Mouse (Mus musculus) spleen, postnatal 36 days (tissue): ENCODE results near the gene Arf4.

Experiments
- DNase-seq, 2 experiments: peaks; one replicate each; pipeline ENCODE4 v3.0.0; 2022; ENCODE audit warnings: low spot score in 2 of 2, mixed read lengths in 1 of 2

Arf4 gene

DNA sequence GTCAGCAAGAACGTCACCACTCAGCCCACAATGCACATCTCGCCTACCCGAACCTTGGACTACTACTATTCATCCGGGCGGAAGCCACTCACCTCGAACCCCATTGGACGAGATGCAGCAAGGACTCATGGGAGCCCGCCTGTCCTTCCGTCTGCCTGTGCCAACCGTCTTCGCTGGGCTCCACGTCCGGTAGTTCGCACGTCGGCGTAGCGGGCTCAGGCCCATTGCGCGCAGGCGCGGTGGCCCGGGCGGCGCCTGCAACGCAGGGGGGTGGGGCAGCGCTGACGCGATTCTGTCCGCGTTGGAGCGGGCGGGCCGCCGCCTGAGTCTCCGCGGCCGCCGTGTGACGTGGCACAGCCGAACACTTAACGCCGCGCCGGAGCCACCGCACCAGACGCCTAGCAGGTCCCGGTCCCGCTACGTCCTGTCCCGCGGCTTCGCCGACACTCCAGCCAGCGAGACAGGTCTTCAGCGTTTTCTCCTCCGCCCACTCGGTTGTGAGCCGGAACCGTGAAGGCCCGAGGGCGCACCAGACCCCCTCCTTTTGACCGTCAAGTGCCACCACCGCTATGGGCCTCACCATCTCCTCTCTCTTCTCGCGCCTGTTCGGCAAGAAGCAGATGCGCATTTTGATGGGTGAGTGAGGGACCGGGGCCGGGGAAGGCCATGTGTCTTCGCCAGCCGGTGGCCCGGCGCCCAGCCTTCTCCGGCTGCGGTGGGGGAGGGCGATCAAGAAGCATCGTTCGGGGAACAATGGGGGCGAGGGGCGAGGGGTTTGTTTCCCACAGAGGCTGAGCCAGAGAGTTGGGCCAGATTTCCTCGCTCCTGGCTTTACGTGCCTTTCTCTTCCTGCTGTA lies at the start of gene Arf4:
Arf4 (plus strand) TSS at position 224 of the 857 bp plus-strand sequence.
- peak; percentile 98 for DNase-seq

DNA sequence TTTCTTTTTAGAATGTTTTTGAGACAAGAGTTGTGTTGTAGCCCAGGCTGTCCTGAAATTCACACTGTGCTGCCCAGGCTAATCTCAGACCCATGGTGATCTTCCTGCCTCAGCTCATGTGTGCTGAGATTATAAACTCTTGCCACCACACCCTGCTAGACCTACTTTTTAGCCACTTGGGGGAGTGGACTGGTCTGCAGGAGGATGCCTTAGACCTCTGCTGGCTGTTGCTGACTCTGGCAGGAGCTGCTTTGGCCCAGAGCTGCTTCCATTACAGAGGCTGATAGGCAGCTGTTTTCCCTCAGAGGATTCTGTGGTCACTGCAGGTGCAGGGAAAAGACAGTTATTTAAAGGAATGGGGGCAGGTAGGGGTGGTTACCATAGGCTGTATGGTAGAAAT lies 46.5 kb upstream of the Arf4 start:
- no peak for DNase-seq

DNA sequence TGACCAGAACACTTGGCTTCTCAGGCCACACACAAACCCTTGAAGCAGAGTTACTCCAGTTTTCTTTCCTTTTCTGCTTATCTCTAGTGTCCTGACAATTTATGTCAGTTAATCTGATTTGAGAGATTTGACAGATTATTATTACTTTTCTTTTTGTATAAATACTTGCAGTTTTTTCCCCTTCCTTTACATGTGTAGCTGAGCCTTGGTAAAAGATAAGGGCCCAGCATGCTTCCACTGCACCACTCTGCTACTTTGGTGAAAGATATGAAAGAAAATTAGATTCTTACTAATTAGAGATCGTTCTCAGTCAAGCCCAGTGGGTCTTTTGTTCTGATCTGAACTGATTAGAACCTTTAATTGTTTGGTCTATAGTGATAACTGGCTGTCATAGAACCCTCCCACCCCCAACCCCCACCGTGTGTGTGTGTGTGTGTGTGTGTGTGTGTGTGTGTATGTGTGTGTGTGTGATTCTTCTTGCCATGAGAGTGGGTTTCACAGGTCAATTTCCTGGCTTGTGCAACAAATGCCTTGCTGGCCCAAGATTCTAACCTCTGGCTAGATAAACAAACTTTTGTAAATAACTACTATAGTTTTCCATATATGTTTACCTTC lies 44.5 kb upstream of the Arf4 start:
- no peak for DNase-seq

DNA sequence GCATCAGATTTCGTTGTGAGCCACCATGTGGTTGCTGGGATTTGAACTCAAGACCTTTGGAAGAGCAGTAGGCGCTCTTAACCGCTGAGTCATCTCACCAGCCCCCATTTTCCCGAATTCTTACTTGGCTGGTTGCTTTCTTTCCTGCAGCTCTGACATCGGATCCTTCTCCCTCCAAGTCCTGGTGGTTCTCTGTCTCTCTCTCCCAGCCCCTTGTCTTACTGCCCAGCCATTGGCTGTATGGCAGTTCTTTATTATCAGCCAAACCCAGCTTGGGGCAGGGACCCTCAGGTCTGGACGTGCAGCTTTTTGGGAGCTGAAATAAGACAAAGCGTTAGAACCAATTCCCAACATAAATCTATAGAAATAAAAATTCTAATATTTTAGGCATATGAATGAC lies 42.7 kb upstream of the Arf4 start:
- peak in 1 of 2 experiments; percentile 10 for DNase-seq

- no peak for DNase-seq
Observed at GRCm38 (mm10) chr14:26595695-26596365, 42.0 kb upstream of the Arf4 start.

DNA sequence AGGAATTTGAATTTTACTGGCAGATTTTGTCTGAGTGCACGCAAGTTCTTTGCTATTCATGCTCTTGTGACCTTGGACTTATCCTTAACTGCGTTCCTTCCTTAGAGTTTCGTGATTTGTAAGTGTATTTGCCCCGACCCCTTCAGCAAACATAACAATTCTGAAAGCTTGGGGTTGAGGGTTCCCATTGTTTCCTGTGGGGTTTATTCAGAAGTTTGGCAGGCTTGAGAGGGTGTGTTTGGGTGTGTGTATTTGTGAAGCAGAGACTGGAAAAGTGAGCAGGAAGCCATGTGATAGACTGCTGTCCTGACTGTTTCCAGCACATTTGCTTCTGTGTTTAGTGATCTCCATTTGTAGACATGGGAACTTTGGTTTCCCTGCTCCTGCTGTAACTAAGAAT lies 32.5 kb upstream of the Arf4 start:
- DNase-seq, result no peak

DNA sequence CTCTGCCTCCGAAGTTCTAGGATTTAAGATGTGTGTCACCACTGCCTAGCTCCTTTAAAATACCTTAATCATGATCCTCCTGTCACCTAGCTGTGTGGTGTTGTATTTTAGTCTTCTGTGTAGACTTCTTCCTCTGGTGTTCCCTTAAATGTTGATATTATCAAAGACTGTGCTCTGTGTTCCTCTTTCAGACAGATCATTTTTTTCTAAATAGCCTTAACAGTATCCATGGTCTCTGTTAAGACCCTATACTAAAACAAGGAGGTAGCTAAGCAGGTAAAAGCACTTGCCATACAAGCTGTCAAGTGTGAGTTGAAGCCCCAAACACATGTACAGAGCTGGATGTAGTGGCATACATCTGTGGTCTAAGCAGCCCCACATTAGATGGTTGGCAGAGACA lies 28.2 kb upstream of the Arf4 start:
- no peak for DNase-seq

- DNase-seq, result no peak
Observed at GRCm38 (mm10) chr14:26610689-26611088, 27.2 kb upstream of the Arf4 start.

GRCm38 (mm10) chr14:26625301-26625700 lies 12.6 kb upstream of the Arf4 start:
- no peak for DNase-seq

DNA sequence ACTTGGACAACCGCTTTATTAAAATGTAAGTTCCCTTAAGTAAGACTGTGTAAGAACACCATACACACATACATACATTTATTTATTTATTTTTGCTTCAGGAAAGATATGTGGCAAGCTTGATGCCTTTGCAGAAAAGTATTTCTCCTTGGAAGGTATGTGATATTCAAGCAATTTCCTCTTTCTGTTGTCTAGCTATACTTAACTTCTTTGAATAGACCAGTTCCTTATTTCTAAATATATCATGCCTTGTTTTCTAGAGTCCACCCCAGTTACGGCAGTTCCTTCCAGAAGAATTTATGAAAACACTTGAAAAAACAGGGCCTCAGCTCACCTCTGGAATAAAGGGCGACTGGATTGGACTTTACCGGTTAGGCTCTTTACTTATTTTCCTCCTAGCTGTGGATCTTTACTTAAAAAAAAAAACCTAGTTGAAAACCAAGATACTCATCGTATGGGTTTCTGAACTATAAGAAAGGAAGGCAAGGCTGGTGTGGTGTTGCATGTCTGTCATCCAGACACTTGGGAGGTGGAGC lies 11.2 kb upstream of the Arf4 start:
- DNase-seq, result peak in 1 of 2 experiments; percentile 27

GRCm38 (mm10) chr14:26637025-26637850 lies 636 bp upstream of the Arf4 start:
- no peak for DNase-seq

- DNase-seq, result peak; percentile 53 to 60
Observed at GRCm38 (mm10) chr14:26638708-26639084, 822 bp downstream of the Arf4 start.

- no peak for DNase-seq
Observed at GRCm38 (mm10) chr14:26639251-26639650, 1.4 kb downstream of the Arf4 start.

DNA sequence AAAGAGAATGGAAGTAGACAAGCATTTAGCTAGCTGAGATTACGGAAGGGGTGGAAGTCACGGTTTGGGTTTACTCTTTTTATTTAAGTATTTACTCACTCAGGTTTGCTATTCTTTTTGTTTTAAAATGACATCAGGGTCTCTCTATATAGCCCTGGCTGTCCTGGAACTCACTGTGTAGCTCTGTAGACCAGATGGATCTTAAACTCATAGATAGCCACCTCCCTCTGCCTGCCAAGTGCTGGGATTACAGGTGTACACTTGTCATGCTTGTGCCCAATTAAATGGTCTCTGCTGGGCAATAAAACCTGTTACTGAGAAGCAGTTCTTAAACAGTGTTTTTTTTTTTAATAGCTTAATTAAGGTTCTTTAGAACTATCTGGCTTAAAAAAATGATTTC lies 2.1 kb downstream of the Arf4 start:
- DNase-seq, result no peak

DNA sequence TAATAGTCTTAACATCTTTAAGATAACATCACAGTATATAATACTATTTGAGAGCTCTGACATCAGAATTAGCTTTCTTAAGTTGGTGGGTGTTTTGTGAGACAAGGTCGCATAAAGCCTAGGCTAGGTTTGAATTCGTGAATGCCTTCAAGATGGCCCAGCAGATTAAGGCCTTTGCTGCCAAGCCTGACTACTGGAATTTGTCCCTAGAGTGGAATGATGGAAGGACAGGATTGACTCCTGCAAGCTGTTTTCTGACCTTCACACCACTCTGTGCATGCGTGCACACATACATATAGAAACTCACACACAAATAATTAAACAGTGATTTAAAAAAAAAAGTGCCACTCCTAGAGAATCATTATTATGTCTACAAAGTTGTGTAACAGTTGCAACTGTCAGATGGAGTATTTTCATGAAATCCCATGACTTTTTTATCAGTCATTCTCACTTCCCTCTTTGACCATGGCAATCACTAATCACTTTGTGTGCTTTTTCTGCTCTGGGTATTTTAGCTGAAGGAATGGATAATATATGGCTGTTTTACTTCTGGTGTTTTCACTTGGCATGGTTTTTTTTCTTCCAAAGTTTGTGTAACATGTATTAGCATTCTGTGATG lies 5.2 kb downstream of the Arf4 start:
- no peak for DNase-seq

DNA sequence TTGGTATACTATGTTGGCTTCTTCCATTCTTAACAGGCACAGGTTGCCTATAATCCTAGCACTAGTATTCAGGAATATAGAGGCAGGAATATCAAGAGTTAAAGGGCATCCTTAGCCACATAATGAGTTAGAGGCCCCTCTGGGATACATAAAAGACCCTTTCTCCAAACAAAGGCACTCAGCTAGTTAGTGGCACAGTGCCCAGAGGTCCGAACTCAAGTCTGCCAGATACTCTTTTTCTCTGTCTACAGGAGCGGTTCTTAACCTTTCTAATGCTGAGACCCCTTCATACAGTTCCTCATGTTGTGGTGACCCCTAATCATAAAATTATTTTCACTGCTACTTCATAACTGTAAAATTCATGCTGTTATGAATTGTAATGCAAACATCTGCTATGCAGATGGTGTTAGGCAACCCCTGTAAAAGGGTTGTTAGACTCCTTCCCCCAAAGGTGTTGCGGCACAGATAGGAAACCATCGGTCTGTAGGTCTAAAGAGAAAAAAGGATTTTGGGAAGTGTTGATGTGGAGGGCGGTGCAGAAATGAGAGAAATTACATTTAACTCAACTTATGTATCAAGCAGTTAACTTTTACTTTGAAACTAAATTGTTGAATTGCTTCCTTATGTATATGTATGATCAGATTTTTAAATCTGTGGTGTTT lies 8.2 kb downstream of the Arf4 start:
- DNase-seq, result no peak

GRCm38 (mm10) chr14:26647811-26648210 lies 9.9 kb downstream of the Arf4 start:
- peak in 1 of 2 experiments; percentile 23 for DNase-seq

- no peak for DNase-seq
Observed at GRCm38 (mm10) chr14:26651901-26652300, 14.0 kb downstream of the Arf4 start.

- DNase-seq, result no peak
Observed at GRCm38 (mm10) chr14:26658178-26658577, 20.3 kb downstream of the Arf4 start.

DNA sequence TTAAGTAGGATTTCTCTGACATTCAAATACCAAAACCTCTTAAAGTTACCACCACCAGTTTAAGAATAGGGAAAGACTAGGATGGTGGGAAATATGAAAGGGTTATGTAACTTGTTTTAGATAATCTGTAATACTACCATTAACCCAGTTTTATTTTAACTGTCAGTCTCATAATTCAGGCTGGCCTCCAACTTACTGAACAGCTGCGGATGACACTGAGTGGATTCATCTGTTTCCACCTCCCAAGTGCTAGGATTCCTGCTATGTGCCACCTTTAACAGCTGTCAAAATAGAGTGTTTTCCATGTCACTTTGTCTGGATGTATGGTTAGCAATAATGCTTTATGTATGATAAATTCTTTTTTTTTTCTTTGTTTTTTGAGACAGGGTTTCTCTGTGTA lies 22.4 kb downstream of the Arf4 start:
- no peak for DNase-seq

DNA sequence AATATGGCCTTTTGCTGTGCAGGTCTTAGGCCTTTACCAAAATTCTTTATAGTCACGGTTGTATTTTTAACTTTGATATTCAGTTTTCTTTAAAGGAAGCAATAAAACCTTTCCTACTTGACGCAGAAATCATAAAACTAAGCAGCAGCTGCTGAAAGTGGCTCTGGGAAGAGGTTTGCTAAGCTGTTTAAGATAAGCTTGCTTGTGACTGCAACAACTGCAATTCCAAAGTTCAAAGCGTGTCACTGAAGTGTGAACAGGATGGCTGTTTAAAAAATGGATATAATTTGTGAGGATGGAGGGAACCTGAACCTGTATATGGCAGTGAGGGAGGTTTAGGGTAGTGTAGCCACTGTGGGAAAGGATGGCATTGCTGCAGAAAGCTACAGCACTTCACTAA lies 24.1 kb downstream of the Arf4 start:
- no peak for DNase-seq
